Mouse (Mus musculus) urinary bladder, adult 2 months (tissue): ENCODE results near the gene Unc13a. TPM values are rescaled to one million over a fixed set of nuclear protein-coding genes. Genes with fewer than 3 reads are reported as not detected.

Source experiments
- DNase-seq: peaks from one replicate; pipeline ENCODE4 v3.0.0; 2022; ENCODE audit warnings: low spot score
- polyA plus RNA-seq: library from polyadenylated mRNA; depleted of rRNA; stranded (reverse); fragments of >200 nt; gene quantifications from 2 replicates; pipeline ENCODE4 v1.2.3, GENCODE M21; 2012; rRNA removed

Gene Unc13a
- polyA plus RNA-seq, 1 experiment: 0.47 TPM

GRCm38 (mm10) chr8:71586891-71587290, 84.7 kb downstream of the Unc13a start:
- peak; percentile 24 for DNase-seq

- DNase-seq: no peak
Observed at GRCm38 (mm10) chr8:71580201-71580600, 91.4 kb downstream of the Unc13a start.

- DNase-seq: no peak
Observed at GRCm38 (mm10) chr8:71579476-71579875, 92.1 kb downstream of the Unc13a start.

GRCm38 (mm10) chr8:71579009-71579408, 92.5 kb downstream of the Unc13a start:
- DNase-seq: no peak

- no peak for DNase-seq
Observed at GRCm38 (mm10) chr8:71577856-71578387, 93.6 kb downstream of the Unc13a start.

- DNase-seq: no peak
Observed at GRCm38 (mm10) chr8:71575020-71575419, 96.5 kb downstream of the Unc13a start.

GRCm38 (mm10) chr8:71574426-71574825, 97.1 kb downstream of the Unc13a start:
- DNase-seq: no peak

Other genes with a start within 250 kb of the Unc13a start
- gene Abhd8, start 208.1 kb downstream of the Unc13a start, polyA plus RNA-seq: 43.8 and 49.5 TPM in 2 replicates
- 38.5 and 45.3 TPM in 2 replicates for gene Mrpl34, start 206.8 kb downstream of the Unc13a start, polyA plus RNA-seq
- gene Dda1, start 202.6 kb downstream of the Unc13a start, polyA plus RNA-seq: 56.7 and 67.3 TPM in 2 replicates
- 22.1 and 23.9 TPM in 2 replicates for gene Ano8, start 185.8 kb downstream of the Unc13a start, polyA plus RNA-seq
- 21.9 and 25.5 TPM in 2 replicates for gene Gtpbp3, start 183.7 kb downstream of the Unc13a start, polyA plus RNA-seq
- 59.3 and 67.0 TPM in 2 replicates for gene Plvap, start 160.0 kb downstream of the Unc13a start, polyA plus RNA-seq
- gene Ccdc194, start 146.0 kb downstream of the Unc13a start, polyA plus RNA-seq: 0.12 TPM in 2 replicates
- gene Bst2, start 134.3 kb downstream of the Unc13a start, polyA plus RNA-seq: 110 and 117 TPM in 2 replicates
- gene Mvb12a, start 128.8 kb downstream of the Unc13a start, polyA plus RNA-seq: 96.1 and 115 TPM in 2 replicates
- 2.3 and 3.0 TPM in 2 replicates for gene Tmem221, start 112.9 kb downstream of the Unc13a start, polyA plus RNA-seq
- gene Nxnl1, start 105.2 kb downstream of the Unc13a start, polyA plus RNA-seq: 0.01 and 0.04 TPM in 2 replicates
- gene Slc27a1, start 102.9 kb downstream of the Unc13a start, polyA plus RNA-seq: 57.3 and 63.8 TPM in 2 replicates
- 41.7 and 60.4 TPM in 2 replicates for gene Pgls, start 79.6 kb downstream of the Unc13a start, polyA plus RNA-seq
- 3.1 and 3.7 TPM in 2 replicates for gene Fam129c, start 74.1 kb downstream of the Unc13a start, polyA plus RNA-seq
- gene Colgalt1, start 60.8 kb downstream of the Unc13a start, polyA plus RNA-seq: 124 and 144 TPM in 2 replicates
- 14.9 and 17.1 TPM in 2 replicates for gene Jak3, start 4.5 kb upstream of the Unc13a start, polyA plus RNA-seq
- gene Insl3, start 17.5 kb upstream of the Unc13a start, polyA plus RNA-seq: 7.7 and 11.7 TPM in 2 replicates
- gene B3gnt3, start 30.0 kb upstream of the Unc13a start, polyA plus RNA-seq: 4.8 and 7.4 TPM in 2 replicates
- gene Fcho1, start 54.0 kb upstream of the Unc13a start, polyA plus RNA-seq: 4.5 and 5.3 TPM in 2 replicates
- 2.0 and 2.7 TPM in 2 replicates for gene Zfp709, start 210.3 kb upstream of the Unc13a start, polyA plus RNA-seq
- 2.1 and 2.6 TPM in 2 replicates for gene Zfp882, start 236.9 kb upstream of the Unc13a start, polyA plus RNA-seq
- 17.0 and 20.5 TPM in 2 replicates for gene Zfp617, start 236.9 kb upstream of the Unc13a start, polyA plus RNA-seq